Mouse (Mus musculus): ENCODE measurements around the gene Pcif1.

- TF ChIP-seq CTCF (IDR thresholded peaks at IDR 0.05; ENCODE audit: low read depth, low read length) (no peak), GATA1 (IDR thresholded peaks at IDR 0.05; ENCODE audit: borderline replicate concordance, low read length) (no peak), TAL1 (conservative IDR thresholded peaks at IDR 0.05; ENCODE audit: low read depth, low read length) (no peak), POLR2AphosphoS5 (IDR thresholded peaks at IDR 0.05; ENCODE audit: insufficient replicate concordance, low read depth, low read length) (no peak), GATA2 (IDR thresholded peaks at IDR 0.05; ENCODE audit: borderline replicate concordance, low read depth, low read length) (no peak)
These were observed 46.3 kb upstream of the Pcif1 start, which contains the start of gene Ctsa for GRCm38 (mm10) chr2:164832748-164833301.

Data from G1E (cell line).